Mouse (Mus musculus): ENCODE measurements around the gene Zfp981.
"Not testable (repeated sequence)": the region's sequence is repeated elsewhere in the genome, so short reads cannot be mapped to it uniquely, and the experiment has no call there.

Zfp981 gene

GRCm38 (mm10) chr4:146485183-146485939, 16.5 kb upstream of the Zfp981 start:
- not testable (repeated sequence) for DNase-seq (ENCODE audit: low read depth, low spot score)

- DNase-seq (ENCODE audit: low read depth, low spot score): not testable (repeated sequence)
Measured at GRCm38 (mm10) chr4:146486753-146487152, 15.1 kb upstream of the Zfp981 start.

GRCm38 (mm10) chr4:146489196-146489595, 12.6 kb upstream of the Zfp981 start:
- not testable (repeated sequence) for DNase-seq (ENCODE audit: low read depth, low spot score)

- DNase-seq (ENCODE audit: low read depth, low spot score): not testable (repeated sequence)
Measured at GRCm38 (mm10) chr4:146491993-146492392, 9.8 kb upstream of the Zfp981 start.

GRCm38 (mm10) chr4:146492439-146492838, 9.4 kb upstream of the Zfp981 start:
- DNase-seq (ENCODE audit: low read depth, low spot score): no peak

- DNase-seq (ENCODE audit: low read depth, low spot score): no peak
Measured at GRCm38 (mm10) chr4:146492851-146493250, 9.0 kb upstream of the Zfp981 start.

GRCm38 (mm10) chr4:146493319-146493907, 8.4 kb upstream of the Zfp981 start:
- not testable (repeated sequence) for DNase-seq (ENCODE audit: low read depth, low spot score)

- DNase-seq (ENCODE audit: low read depth, low spot score): no peak
Measured at GRCm38 (mm10) chr4:146494980-146495379, 6.8 kb upstream of the Zfp981 start.

GRCm38 (mm10) chr4:146497695-146498275, 4.0 kb upstream of the Zfp981 start:
- not testable (repeated sequence) for DNase-seq (ENCODE audit: low read depth, low spot score)

- not testable (repeated sequence) for DNase-seq (ENCODE audit: low read depth, low spot score)
Measured at GRCm38 (mm10) chr4:146509029-146509428, 7.2 kb downstream of the Zfp981 start.

GRCm38 (mm10) chr4:146511871-146512270, 10.0 kb downstream of the Zfp981 start:
- not testable (repeated sequence) for DNase-seq (ENCODE audit: low read depth, low spot score)

- no peak for DNase-seq (ENCODE audit: low read depth, low spot score)
Measured at GRCm38 (mm10) chr4:146516474-146516873, 14.6 kb downstream of the Zfp981 start.

- not testable (repeated sequence) for DNase-seq (ENCODE audit: low read depth, low spot score)
Measured at GRCm38 (mm10) chr4:146517150-146517549, 15.3 kb downstream of the Zfp981 start.

- DNase-seq (ENCODE audit: low read depth, low spot score): no peak
Measured at GRCm38 (mm10) chr4:146520723-146521122, 18.9 kb downstream of the Zfp981 start.

GRCm38 (mm10) chr4:146534574-146534973, 32.7 kb downstream of the Zfp981 start:
- DNase-seq (ENCODE audit: low read depth, low spot score): no peak

- DNase-seq (ENCODE audit: low read depth, low spot score): no peak
Measured at GRCm38 (mm10) chr4:146535883-146536282, 34.1 kb downstream of the Zfp981 start.

- DNase-seq (ENCODE audit: low read depth, low spot score): not testable (repeated sequence)
Measured at GRCm38 (mm10) chr4:146579905-146580873, 78.4 kb downstream of the Zfp981 start.

All from retina, adult 2 months (tissue).